In genomic region chr6:31313869-31314470, GRCm38 (mm10) we compare ENCODE assay signal across 21 mouse cellular contexts.
DNase-seq lines count a peak whose midpoint lies in the region; ATAC-seq and TF ChIP-seq lines count a peak whose summit lies in the region.
"Had no signal": no experiment of that assay in that cellular context is flagged by ENCODE, and none has a peak within 500 bp of the region (broad histone marks: within the 10 kb centered on the region; RNA-seq: fewer than 3 reads in every experiment).

No protein-coding gene starts in this region.

- H3K27ac ChIP-seq in layer of hippocampus, adult 2 months = peak overlapping the region; percentile 33; the same call in 1 of the 2 replicates
- H3K27ac ChIP-seq: hindbrain, embryonic 10.5 days; limb, embryonic 12.5 days; liver, embryonic 13.5 days; lung, embryonic 15.5 days; midbrain, embryonic 12.5 days had no signal

- no peak for TF ChIP-seq CTCF in layer of hippocampus, adult 2 months (conservative IDR thresholded peaks at IDR 0.05)

- ATAC-seq in frontal cortex, adult (ENCODE audit: low TSS enrichment) = peak; percentile 64
- 0 out of 2 replicates have a peak, but pooled peaks have one; percentile 36 for ATAC-seq in common myeloid progenitor, adult 5-6 weeks (replicated peaks; ENCODE audit: low read depth, poor library complexity, severe bottlenecking)
- no peak for ATAC-seq in erythroid progenitor cell, adult 5-6 weeks (replicated peaks; ENCODE audit: low FRiP score, poor library complexity, severe bottlenecking)
- ATAC-seq: forebrain, embryonic 14.5 days had no signal

- no peak for DNase-seq in frontal cortex, postnatal 36 days (ENCODE audit: low spot score in 2 of 2)
- DNase-seq in layer of hippocampus, adult 2 months (ENCODE audit: low spot score in 2 of 2) = no peak
- no peak for DNase-seq in layer of hippocampus, adult 18-20 months (ENCODE audit: low spot score in 2 of 2)
- peak; percentile 34 for DNase-seq in skeletal muscle tissue, adult 2 months (ENCODE audit: low read depth, low spot score)
- no peak for DNase-seq in spleen, postnatal 36 days (ENCODE audit: low spot score in 2 of 2)
- DNase-seq: adrenal gland, adult 8-10 months; cerebellum, adult 11-12 months; cerebellum, postnatal 25 days; kidney, adult 8-10 months; liver, embryonic 13.5 days; lung, postnatal 4 days; spleen, adult 18-20 months; thymus, adult 18-20 months had no signal

- H3K4me3 ChIP-seq in layer of hippocampus, adult 2 months = no peak overlapping the region
- H3K4me3 ChIP-seq: hindbrain, embryonic 10.5 days; limb, embryonic 12.5 days; liver, embryonic 13.5 days; lung, embryonic 15.5 days; midbrain, embryonic 12.5 days had no signal
